Mouse (Mus musculus): ENCODE data around the gene Zfp507. TPM values are rescaled to one million over a fixed set of nuclear protein-coding genes. Genes with fewer than 3 reads are reported as not detected.

The Zfp507 gene
- polyA plus RNA-seq, 1 experiment: 30.4 TPM

DNA sequence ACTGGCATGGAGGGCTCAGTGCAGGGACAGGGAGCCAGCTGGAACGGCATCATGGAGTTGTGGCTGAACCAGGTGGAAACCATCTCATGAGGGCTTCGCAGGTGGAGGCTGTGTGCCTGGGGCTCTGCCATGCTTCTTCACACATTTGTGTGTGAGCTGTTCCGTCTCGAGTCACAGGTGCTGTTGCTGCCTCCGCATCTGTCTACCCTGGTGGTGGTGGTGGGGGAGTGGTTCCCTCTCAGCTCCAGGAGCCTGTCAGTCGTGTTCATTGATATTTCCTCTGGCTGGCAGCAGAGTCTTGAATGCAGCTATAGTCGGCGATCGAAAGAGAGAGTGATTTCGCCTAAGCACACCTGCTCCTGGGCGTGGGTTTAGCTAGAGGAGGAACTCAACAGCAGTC lies 10.5 kb upstream of the Zfp507 start:
- H3K9me3 ChIP-seq (replicated peaks; ENCODE audit: control insufficient read depth, insufficient read depth, low read length, poor library complexity, severe bottlenecking): no peaks in the 10 kb centered on the region
- H3K4me1 ChIP-seq (ENCODE audit: control insufficient read depth, insufficient read depth, low read length): no peaks in the 10 kb centered on the region
- H3K9ac ChIP-seq (ENCODE audit: low read depth, poor library complexity, severe bottlenecking): no peak overlapping the region
- TF ChIP-seq CTCF (IDR thresholded peaks at IDR 0.05; ENCODE audit: low read depth, low read length): no peak
- no peak for TF ChIP-seq POLR2A (IDR thresholded peaks at IDR 0.05; ENCODE audit: insufficient read depth, low read length)
- TF ChIP-seq EP300 (IDR thresholded peaks at IDR 0.05; ENCODE audit: insufficient read depth, low read depth, low read length): no peak
- no peak overlapping the region for H3K27ac ChIP-seq (ENCODE audit: insufficient read depth, low read length)
- H3K36me3 ChIP-seq (ENCODE audit: control insufficient read depth, insufficient read depth, low read length, poor library complexity, severe bottlenecking): no peaks in the 10 kb centered on the region
- H3K27me3 ChIP-seq (ENCODE audit: control insufficient read depth, insufficient read depth, low read length, poor library complexity, severe bottlenecking): no peaks in the 10 kb centered on the region
- no peak overlapping the region for H3K4me3 ChIP-seq (ENCODE audit: low read depth, low read length)

DNA sequence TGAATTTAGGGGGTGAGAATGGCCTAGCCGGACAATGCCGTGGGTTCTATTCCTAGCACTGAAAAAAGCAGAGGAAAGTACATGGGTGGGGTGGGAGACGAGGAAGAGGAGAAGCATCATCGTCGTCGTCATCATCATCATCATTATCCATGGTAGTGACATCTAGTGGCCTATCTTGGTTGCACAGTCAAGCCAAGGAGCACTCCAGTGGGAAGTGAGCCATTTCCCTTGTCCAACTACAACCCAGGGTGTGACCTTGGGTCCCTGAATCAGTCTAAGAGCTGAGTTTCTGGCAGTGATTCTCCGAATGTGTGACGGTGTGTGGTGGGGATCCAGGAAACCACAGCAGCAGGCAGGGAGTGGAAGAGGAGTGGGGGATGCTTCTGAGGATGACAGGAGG lies 7.9 kb upstream of the Zfp507 start:
- no peak overlapping the region for H3K9ac ChIP-seq (ENCODE audit: low read depth, poor library complexity, severe bottlenecking)
- no peak overlapping the region for H3K27ac ChIP-seq (ENCODE audit: insufficient read depth, low read length)
- no peaks in the 10 kb centered on the region for H3K4me1 ChIP-seq (ENCODE audit: control insufficient read depth, insufficient read depth, low read length)
- H3K9me3 ChIP-seq (replicated peaks; ENCODE audit: control insufficient read depth, insufficient read depth, low read length, poor library complexity, severe bottlenecking): no peaks in the 10 kb centered on the region
- H3K27me3 ChIP-seq (ENCODE audit: control insufficient read depth, insufficient read depth, low read length, poor library complexity, severe bottlenecking): no peaks in the 10 kb centered on the region
- TF ChIP-seq EP300 (IDR thresholded peaks at IDR 0.05; ENCODE audit: insufficient read depth, low read depth, low read length) (no peak), CTCF (IDR thresholded peaks at IDR 0.05; ENCODE audit: low read depth, low read length) (peak; percentile 37), POLR2A (IDR thresholded peaks at IDR 0.05; ENCODE audit: insufficient read depth, low read length) (no peak)
- H3K4me3 ChIP-seq (ENCODE audit: low read depth, low read length): no peak overlapping the region
- no peaks in the 10 kb centered on the region for H3K36me3 ChIP-seq (ENCODE audit: control insufficient read depth, insufficient read depth, low read length, poor library complexity, severe bottlenecking)

DNA sequence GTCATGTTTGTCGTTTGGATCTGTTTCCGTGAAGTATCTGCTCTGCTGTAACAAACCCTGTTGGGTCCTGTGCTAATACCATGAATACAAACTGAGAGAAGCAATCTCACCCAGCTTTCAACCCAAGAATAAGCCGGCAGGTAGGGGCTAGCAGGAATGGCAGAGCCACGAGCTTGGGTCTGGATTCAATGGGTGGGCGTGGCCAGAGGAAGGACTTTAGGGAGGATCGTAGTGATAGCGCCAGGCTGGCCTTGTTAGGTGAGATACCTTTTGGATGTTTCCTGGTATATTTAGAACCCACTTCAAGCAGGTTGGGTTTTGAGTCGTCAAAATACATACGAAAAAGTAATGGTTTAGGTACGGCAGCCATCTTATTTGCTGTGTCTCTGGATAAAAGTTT lies 1.4 kb upstream of the Zfp507 start:
- TF ChIP-seq EP300 (IDR thresholded peaks at IDR 0.05; ENCODE audit: insufficient read depth, low read depth, low read length): no peak
- TF ChIP-seq POLR2A (IDR thresholded peaks at IDR 0.05; ENCODE audit: insufficient read depth, low read length): no peak
- TF ChIP-seq CTCF (IDR thresholded peaks at IDR 0.05; ENCODE audit: low read depth, low read length): no peak
- Histone ChIP-seq H3K27me3 (ENCODE audit: control insufficient read depth, insufficient read depth, low read length, poor library complexity, severe bottlenecking) (no peaks in the 10 kb centered on the region), H3K9me3 (replicated peaks; ENCODE audit: control insufficient read depth, insufficient read depth, low read length, poor library complexity, severe bottlenecking) (no peaks in the 10 kb centered on the region), H3K36me3 (ENCODE audit: control insufficient read depth, insufficient read depth, low read length, poor library complexity, severe bottlenecking) (peaks cover 15% of the 10 kb centered on the region), H3K9ac (ENCODE audit: low read depth, poor library complexity, severe bottlenecking) (no peak overlapping the region), H3K27ac (ENCODE audit: insufficient read depth, low read length) (no peak overlapping the region), H3K4me3 (ENCODE audit: low read depth, low read length) (no peak overlapping the region), H3K4me1 (ENCODE audit: control insufficient read depth, insufficient read depth, low read length) (no peaks in the 10 kb centered on the region)

DNA sequence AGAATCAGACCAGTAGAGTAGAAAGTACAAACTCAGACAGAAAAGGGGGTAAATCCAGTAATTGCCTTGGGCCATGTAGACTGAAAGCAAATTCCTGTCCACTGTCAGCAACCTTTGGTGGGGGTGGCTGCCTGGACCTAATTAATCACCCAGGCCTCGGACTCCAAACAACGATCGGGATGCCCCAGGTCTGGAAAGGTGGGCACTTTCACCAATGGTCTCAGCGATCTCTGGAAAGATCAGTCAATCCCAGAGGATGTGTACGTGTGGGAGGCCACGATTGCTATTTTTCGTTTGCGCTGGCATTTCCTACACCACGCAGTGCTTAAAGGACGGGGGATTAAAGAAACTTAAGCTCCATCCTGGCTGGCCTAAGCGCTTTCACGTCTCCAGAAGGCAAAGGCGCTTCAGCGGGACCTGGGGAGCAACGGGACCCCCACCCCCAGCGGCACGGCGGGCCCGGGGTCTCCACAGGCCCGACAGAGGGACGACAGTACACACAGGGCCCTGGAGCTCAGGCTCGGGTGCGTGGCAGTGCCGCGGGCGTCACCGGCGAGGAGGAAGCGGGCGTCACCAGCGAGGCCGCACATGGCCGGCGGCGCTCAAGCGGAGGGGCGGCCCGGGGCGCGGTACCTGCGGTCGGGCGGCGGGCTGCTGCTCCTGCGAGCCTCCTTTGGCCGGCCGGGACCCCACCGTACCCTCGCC lies 450 bp downstream of the Zfp507 start:
- Histone ChIP-seq H3K27me3 (ENCODE audit: control insufficient read depth, insufficient read depth, low read length, poor library complexity, severe bottlenecking) (no peaks in the 10 kb centered on the region), H3K4me1 (ENCODE audit: control insufficient read depth, insufficient read depth, low read length) (no peaks in the 10 kb centered on the region), H3K36me3 (ENCODE audit: control insufficient read depth, insufficient read depth, low read length, poor library complexity, severe bottlenecking) (peaks cover 21% of the 10 kb centered on the region), H3K27ac (ENCODE audit: insufficient read depth, low read length) (no peak overlapping the region), H3K4me3 (ENCODE audit: low read depth, low read length) (peak overlapping the region; percentile 98), H3K9ac (ENCODE audit: low read depth, poor library complexity, severe bottlenecking) (peak overlapping the region; percentile 97), H3K9me3 (replicated peaks; ENCODE audit: control insufficient read depth, insufficient read depth, low read length, poor library complexity, severe bottlenecking) (no peaks in the 10 kb centered on the region)
- TF ChIP-seq CTCF (IDR thresholded peaks at IDR 0.05; ENCODE audit: low read depth, low read length) (no peak), POLR2A (IDR thresholded peaks at IDR 0.05; ENCODE audit: insufficient read depth, low read length) (no peak), EP300 (IDR thresholded peaks at IDR 0.05; ENCODE audit: insufficient read depth, low read depth, low read length) (no peak)

DNA sequence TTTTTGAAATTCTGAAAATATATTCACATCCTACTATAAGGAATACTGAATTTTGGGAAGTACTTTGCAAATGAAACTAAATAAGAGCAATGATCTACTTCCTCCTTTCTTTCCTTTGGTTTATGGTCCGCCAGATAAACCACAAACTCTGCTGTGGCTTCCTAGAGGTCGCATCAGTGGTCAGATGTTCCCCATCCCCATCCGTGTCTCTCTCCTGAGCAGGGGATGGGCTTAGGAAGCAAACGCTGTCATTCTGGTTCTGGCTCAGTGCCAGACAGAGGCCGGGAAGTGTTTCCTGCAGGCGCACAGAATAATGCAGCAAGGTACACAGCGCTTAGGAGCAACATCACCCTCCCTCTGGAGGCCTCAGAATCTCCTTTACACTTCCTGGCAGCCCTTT lies 6.7 kb downstream of the Zfp507 start:
- H3K4me3 ChIP-seq (ENCODE audit: low read depth, low read length): no peak overlapping the region
- no peak overlapping the region for H3K9ac ChIP-seq (ENCODE audit: low read depth, poor library complexity, severe bottlenecking)
- TF ChIP-seq CTCF (IDR thresholded peaks at IDR 0.05; ENCODE audit: low read depth, low read length) (no peak), EP300 (IDR thresholded peaks at IDR 0.05; ENCODE audit: insufficient read depth, low read depth, low read length) (no peak), POLR2A (IDR thresholded peaks at IDR 0.05; ENCODE audit: insufficient read depth, low read length) (no peak)
- H3K36me3 ChIP-seq (ENCODE audit: control insufficient read depth, insufficient read depth, low read length, poor library complexity, severe bottlenecking): peaks cover 49% of the 10 kb centered on the region
- H3K4me1 ChIP-seq (ENCODE audit: control insufficient read depth, insufficient read depth, low read length): no peaks in the 10 kb centered on the region
- no peak overlapping the region for H3K27ac ChIP-seq (ENCODE audit: insufficient read depth, low read length)
- no peaks in the 10 kb centered on the region for H3K27me3 ChIP-seq (ENCODE audit: control insufficient read depth, insufficient read depth, low read length, poor library complexity, severe bottlenecking)
- H3K9me3 ChIP-seq (replicated peaks; ENCODE audit: control insufficient read depth, insufficient read depth, low read length, poor library complexity, severe bottlenecking): no peaks in the 10 kb centered on the region

DNA sequence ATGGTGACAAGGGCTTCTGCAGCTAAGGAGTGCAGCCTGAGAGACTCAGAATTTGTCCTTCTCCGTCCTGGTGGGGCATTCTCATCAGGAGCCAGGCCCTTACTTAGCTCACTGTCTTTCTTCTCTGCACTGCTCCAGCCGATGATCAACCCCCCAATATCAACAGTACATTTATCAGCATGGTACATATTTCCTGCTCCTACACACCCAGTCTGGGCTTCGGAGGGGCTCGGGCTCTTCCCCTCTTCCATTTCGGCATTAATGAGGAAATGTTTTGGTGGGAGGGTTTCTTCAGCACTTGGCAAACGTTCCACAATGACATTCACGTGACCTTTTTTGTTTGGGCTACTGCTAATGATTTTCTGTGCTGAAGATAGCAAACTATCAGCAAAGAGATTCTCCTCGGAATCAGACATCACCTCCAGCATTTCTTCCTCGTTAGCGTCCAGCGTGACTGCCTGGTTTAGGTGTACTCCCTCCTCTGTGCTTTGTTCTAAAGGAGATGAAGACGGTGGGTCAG lies 8.6 kb downstream of the Zfp507 start:
- Histone ChIP-seq H3K27me3 (ENCODE audit: control insufficient read depth, insufficient read depth, low read length, poor library complexity, severe bottlenecking) (no peaks in the 10 kb centered on the region), H3K27ac (ENCODE audit: insufficient read depth, low read length) (no peak overlapping the region), H3K4me1 (ENCODE audit: control insufficient read depth, insufficient read depth, low read length) (no peaks in the 10 kb centered on the region), H3K36me3 (ENCODE audit: control insufficient read depth, insufficient read depth, low read length, poor library complexity, severe bottlenecking) (peaks cover 46% of the 10 kb centered on the region), H3K4me3 (ENCODE audit: low read depth, low read length) (no peak overlapping the region), H3K9ac (ENCODE audit: low read depth, poor library complexity, severe bottlenecking) (no peak overlapping the region), H3K9me3 (replicated peaks; ENCODE audit: control insufficient read depth, insufficient read depth, low read length, poor library complexity, severe bottlenecking) (no peaks in the 10 kb centered on the region)
- TF ChIP-seq CTCF (IDR thresholded peaks at IDR 0.05; ENCODE audit: low read depth, low read length): no peak
- TF ChIP-seq POLR2A (IDR thresholded peaks at IDR 0.05; ENCODE audit: insufficient read depth, low read length): no peak
- no peak for TF ChIP-seq EP300 (IDR thresholded peaks at IDR 0.05; ENCODE audit: insufficient read depth, low read depth, low read length)
